Mouse (Mus musculus) CD4-positive helper T cell, adult 2 months (primary cell): ENCODE data around the gene Adig.

Experiments used
- DNase-seq: peaks from one replicate; pipeline ENCODE4 v3.0.0-alpha.2; 2012; ENCODE audit warnings: low read depth, missing footprints, low spot score

Adig gene

DNA sequence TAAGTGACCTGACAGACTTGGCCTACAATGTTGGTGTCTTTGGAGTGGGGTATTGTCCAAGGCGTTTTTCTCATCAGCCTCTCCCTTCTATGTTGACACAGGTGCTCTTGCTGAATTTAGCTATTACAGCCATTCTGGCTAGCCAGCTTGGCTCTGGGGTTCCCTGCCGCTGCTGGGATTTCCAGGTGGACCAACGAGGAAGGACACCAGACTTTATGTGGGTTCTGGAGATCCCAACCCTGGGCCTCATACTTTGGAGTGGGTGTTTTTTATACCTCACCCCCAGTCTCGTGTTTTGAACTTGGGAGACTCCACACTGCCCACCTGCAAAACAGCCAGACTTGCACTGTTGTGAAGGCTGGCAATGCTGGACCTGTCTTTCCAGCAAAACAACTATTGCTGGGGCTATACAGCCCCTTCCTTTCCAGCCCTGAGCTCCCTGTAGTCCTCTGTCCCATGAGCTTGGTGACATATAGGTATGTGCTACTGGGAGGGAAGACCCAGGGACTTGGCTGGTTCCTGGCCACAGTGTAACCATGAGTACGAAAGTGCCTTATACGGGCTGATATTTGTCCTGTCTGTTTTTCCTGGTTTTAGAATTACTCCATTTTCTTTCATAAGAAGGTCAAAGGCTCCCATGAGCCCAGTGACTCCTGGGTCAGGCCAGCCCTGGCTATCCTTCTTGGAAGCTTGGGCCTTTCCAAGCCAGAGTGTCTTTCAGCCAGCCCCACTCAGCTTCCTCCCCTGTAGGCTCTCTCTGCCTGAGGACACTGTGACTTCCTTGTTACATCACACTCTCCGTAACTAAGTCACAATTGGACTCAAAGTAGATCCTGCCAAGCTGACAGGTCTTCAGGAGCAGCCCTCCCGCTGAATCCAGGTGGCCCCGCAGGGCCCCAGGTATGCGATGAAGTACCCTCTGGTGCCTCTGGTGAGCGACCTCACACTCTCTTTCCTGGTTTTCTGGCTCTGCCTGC lies at the start of gene Adig:
Adig (plus strand) TSS at position 777 of the 977 bp plus-strand sequence.
- DNase-seq, result no peak

DNA sequence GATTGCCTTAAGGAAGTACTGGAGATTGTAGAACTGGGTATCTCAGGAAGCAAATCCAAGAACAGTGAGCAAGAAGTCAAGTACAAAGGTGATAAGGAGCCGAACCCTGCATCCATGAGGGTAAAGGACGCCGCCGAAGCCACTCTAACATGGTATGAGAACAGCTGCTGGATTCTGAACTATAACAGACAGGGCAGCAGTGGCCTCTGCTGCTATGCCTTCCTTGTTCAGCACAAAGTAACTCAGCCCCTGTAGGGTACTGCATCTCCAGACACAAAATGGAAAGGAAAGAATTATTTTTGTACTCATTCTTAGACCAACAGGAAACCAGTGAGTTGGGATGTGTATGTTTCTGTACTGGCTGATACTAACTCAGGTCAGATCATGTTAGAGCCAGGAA lies 46.0 kb upstream of the Adig start:
- no peak for DNase-seq

DNA sequence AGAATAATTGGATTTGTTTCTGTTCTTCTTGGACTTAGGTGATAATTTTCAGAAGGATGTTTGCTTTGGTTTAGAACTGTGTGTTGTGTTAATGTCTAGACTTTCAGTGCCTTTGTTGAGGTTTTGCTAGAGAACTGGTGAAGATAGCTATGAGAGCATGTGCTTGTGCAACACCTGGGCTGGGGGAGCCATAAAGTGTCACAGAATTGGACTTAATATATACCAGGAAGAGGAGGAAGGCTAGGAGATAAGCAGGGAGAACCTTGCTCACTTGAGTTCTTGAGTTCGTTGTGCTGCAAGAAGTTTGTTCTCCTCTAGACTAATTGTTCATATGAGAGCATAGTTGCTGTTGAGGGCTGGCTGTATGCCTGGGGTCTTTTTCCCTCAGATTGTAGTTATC lies 44.8 kb upstream of the Adig start:
- no peak for DNase-seq

DNA sequence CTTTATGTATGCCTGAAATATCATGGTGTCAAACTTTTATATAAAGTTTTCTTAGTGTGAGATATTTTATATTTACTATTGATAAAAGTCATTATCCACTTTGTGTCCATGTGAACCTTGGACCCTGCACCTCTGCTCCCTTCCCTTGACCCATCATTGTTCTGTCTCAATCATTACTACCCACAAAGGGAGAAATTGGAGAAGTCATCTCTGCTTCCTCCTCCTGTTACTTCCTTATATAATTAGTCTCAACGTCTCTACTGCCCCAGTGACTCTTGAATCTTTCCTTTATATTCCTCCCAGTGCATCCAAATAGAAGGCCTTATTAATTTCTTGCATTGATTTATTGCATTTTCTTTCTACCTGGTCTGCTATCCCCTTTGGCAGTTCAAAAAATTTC lies 40.0 kb upstream of the Adig start:
- DNase-seq, result no peak

DNA sequence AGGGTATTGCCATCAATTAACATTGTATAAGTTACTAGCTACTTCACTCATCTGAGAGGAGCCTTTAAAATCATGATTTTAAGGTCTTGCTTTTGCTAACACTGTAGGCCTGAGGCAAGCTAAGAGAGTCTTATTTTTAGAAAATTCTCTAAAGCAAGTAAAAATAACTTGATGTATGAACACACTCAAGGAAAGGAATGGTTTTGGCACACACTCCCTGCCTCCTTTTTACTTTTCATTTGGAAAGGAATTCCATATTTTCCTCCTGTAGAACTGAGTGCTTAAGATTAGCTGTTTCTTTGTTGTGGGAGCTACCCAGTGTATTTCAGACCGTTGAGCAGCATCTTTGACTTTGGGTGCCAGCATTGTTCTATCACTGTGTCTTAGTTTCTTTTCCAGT lies 28.3 kb upstream of the Adig start:
- no peak for DNase-seq

DNA sequence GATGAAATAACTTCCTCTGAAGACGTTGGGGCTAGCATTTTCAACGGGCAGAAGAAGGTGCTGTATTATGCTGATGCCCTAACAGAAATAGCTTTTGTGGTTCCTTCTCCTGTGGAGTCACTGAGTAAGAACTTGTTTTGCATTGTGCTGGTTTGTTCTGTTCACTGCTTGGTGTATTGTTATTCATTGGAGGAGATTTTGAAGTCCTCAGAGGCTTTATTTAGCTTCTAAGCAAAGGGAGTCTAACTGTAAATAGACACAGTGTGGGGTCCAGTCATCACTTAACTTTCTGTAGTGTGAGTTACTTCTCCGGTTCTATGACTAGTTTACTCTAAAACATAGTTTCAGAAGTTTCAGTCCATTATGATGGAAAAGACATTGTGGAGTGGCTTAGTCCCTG lies 24.8 kb upstream of the Adig start:
- DNase-seq, result no peak

DNA sequence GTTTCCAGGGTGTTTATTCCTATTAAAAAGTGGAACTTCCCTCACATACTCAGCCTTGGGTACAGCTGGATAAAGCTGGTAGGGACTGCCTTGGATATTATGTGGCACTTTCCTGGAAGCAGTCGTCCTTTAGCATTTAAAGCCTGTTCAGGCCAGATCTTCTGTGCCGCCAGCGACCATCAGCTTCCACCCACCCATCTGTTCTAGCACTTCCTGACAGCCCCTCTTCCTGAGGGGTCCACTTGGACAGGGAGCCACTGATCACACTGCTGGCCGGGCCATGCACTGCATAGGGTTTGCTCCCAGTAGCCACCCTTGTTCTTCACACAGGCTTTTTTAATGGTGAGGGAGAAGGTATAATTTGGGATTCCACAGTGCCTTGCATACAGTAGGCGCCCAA lies 4.0 kb upstream of the Adig start:
- DNase-seq, result no peak

DNA sequence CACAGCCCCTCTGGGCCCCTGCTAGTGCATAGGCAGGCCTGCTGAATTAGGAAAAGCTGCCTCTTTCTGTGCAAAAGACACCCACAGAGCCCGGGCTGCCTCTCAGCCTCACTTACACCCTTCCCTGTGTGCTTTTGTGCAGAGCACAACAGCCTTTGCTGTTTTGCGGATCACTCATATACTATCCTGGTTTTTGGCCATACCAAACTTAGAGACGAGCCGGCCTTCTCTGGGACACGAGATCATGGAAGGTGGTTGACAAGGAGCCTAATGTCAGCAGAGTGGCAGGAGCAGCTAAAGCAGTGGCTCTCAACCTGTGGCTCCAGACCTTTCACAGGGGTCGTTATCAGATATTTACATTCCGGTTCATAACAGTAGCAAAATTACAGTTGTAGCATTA lies 814 bp downstream of the Adig start:
- DNase-seq, result no peak

DNA sequence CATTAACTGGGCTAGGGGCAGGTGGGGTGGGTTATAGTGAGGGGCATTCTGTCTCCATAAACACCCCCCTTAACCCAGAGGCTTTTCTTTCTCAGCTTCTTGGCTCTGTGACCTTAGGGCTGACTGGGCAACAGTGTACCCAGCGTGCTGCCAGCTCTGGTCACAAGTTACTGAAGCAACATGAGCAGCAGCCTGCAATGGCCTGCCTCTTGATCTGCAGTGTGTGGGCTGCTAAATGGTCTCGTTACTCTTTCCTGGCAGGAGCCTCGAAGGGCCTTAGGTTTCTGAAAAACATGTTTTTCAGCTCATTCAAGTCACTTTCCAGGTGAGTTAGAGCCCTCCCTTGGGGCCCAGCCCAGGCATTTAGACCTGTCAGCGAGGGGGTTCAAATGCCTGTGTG lies 1.3 kb downstream of the Adig start:
- no peak for DNase-seq

DNA sequence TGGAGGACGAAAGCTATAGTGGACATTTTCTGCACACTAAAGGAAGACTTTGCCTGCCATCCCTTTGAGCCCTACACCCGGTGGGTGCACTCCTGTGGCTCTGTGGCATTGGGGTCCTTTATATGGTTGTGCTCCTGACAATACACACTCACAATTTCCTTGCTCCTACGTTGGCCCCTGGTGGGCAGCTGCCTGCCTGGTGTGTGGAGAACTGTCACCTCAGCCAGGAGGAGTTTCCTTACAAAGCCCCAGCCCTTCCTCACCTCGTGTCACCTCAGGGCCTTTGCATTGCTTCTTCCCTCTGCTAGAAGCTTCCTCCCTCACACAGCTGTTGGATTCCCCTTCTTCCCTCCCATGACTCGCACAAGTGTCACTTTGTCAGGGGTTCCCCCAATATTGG lies 4.1 kb downstream of the Adig start:
- no peak for DNase-seq

DNA sequence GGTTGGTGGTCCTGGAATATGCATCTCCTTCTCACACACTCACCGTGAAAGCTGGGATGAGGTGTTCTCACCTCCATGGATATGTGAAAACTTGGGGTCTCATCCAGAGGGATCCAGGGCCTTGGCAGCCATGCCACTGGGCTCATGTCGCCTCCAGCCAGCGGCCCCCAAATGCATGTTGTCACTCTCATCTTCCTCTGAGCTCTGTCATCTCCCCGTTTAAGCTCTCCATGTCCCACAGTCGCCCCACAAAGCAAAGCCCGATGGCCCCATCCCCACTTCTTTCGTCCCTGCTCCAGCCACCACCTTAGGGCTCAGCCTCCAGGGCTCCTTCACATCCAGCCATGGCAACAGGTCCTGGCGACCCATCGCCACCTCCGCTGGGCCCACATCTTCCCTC lies 4.6 kb downstream of the Adig start:
- DNase-seq, result no peak

DNA sequence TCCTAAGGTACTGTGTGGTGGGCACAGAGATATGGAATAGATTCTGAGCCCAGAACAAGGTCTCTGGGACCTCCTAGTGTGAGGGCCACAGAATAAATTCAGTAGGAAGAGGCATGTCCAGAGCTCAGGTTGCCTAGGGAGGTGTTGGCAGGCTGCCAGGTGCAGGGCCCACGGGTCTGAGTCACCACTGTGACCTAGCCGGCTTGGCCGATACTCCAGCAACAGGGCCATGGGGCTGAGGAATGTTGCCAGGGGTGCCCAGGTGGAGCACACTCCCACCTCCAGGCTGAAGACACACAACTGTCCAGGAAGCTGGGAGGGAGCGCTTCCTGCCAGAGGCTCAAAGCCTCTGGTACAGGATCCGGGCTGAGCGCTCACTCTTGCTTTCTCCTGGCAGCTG lies 8.3 kb downstream of the Adig start:
- no peak for DNase-seq

DNA sequence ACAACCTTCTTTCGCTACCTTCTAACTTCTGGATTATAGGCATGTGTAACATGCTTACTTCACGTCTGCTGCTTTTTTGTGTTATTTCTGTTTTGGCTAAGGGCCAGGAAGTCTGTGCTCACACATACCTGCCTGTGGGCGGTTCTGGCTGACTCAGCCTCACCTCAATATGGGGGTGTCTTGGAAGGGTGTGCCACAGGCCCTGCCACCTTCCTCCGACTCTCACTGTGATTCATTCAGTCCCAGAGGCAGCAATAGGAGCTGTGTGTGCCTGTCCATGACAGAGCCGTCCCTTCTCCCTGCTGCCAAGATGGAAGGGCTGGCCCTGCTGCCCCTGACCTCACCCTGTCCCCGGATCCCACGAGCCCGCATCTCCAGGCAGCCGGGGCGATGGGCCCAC lies 10.1 kb downstream of the Adig start, which contains the start of gene Arhgap40:
Arhgap40 (plus strand) TSS at position 269 of the 400 bp plus-strand sequence.
- no peak for DNase-seq

DNA sequence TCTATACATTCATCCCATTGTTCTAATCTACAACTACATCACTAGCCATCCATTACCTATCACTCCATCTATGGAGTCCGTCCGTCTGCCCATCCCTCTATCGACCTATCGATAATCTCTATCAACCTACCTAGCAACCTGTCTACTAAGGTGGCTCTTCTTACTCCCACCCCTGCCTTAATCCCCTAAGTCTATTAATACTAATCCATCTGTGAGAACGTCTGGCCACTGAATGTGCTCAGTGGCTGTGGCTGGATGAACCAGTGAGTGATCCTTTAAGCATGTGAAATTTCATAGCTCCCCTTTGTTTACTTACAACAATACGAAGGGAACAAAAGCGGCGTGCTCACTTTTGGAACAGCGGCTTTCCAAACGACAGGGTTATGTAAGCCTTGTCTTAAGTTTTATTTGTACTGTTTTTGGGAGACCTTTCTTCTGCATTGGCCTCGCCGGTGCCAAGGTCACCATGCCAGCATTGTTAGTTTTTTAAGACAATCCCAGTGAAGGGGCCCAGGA lies 11.5 kb downstream of the Adig start:
- DNase-seq, result no peak

DNA sequence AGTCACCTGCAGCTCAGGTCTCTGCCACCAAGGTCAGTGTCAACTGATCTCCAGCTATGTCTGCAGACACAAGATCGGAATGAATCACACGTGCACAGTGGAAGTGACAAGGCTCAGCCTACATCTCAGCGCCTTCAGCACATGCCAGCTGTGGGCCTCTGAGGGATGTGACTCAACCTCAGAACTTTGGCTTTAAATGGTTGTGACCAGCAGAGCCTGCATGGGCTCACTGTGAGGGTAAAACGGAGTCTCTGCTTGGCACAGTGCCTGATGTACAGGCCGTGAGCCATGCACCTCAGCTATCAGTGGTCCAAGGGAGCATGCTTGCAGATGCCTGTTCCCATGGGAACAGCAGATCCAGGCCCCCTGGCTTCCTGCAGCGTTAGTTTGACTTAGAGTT lies 16.2 kb downstream of the Adig start:
- DNase-seq, result no peak

DNA sequence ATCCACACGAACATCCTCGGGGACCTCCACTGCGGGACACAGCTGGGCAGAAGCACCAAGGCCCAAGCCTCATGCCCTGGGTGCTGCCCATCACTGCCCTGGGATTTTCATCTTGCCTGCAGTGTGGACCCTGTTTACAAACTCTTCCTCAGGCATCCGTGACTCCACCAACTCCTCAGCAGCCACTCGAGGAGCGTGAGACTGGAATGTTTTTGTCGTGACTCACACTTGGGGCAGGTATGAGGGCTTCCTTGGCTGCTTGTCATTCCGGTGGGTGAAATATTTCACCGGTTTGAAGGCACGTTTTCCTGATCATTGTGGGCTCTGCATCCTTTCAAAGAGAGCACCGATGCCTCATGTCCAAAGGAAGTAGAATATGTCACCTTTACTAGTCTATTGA lies 16.7 kb downstream of the Adig start:
- no peak for DNase-seq

DNA sequence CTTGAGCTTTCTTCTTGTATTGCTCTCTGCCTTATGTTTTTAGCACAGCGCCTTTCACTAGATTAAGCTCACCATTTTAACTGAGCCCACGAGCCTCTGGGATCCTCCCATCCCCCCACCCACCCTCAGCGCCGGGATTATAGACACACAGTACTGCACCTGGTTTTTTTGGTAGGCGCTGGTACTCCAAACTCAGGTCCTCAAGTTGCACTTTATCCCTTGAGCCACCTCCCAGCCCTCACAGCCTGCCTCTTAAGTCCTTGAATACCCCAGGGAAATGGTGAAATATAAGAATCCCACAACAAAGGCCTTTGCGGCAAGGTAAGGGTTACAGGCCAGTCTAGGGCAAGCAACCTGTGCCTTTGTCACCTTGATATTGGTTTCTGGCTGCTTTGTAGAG lies 17.4 kb downstream of the Adig start:
- no peak for DNase-seq

DNA sequence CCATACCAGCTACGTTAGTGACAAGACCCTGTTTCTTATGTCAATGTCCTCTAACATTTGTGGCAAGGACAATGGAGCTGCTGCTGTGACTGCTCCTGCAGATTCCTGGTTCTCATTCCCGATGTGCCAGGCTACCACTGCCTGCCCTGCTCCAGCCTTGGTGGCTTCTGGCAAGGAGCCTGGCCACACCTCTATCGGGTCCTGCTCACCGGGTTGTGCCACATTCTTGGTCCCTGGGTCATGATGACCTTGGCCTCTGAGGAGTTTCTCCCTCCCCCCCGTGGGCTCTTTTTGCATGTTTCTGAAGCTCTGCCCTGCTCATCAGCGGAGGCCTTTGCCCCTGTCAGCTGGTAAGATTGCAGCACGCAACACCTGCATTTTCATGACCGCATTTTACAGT lies 20.6 kb downstream of the Adig start:
- DNase-seq, result no peak

DNA sequence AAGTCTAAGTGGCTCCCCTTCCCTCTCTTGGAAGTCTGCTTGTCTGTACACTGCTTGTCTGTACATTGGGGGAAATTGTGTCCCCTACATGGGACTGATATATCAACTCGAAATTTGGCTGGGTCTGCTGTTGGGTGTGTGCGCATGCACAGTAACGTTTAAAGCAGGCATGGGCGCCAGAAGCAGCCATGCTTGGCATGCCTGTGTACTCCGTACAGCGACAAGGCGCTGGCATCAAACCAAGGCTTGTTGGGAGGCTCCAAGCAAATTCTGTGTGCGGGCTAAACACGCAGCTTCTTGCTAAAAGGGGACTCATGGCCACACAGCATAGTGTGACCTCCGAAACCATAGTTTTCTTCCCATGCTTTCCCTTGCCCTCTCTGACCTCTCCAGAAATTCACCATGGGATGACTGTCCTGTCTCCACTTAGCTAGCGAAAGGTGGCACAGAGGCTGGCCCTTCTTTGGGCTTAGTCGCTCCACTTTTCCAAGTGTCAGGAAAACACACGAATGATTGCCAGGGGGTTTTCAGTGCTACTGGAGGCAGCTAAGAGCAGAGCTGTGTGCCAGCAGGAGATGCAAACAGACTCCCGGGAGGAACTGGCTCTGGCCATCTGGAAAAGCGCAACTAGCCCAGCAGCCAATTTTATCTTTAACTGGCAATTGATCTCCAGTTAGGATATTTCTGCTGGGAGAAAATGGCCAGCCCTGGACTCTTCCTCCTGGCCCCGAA lies 21.9 kb downstream of the Adig start:
- no peak for DNase-seq

DNA sequence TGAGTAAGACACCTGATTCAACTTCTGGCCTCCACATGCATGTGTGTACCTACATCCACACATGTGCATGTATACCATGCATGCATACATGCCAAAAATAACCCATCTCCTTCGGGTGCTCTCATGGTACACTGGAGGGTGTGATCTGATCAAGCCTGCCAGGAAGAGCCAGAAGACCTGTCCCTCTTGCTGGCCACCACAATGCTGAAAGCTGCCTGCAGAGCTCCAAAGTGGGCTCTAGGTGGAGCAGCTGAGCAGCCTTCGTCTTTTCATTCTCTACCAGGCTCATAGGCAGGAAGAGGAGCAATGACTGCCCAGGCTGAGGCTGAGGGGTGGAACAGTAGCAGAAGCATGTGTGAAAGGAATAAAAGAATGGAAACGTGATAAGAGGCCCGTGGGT lies 31.7 kb downstream of the Adig start:
- DNase-seq, result peak; percentile 46

DNA sequence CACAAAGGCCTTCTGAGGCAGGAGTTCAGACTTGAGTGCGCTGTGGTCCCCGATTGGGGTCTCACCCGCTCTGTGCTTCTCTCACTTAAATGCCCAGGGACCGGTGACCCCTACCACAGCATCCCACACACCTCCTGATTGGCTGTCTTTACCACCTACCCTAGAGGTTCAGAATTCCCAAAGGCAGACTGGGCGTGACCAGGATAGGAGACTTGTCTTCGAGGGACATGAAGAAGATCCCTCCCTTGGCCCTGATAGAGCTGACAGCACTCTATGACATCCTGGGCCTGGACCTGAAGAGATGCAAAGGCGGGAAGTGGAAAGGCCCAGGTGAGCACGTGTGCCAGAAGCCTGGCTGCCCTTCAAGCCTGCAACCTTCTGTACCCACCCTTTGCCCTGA lies 32.1 kb downstream of the Adig start:
- no peak for DNase-seq

DNA sequence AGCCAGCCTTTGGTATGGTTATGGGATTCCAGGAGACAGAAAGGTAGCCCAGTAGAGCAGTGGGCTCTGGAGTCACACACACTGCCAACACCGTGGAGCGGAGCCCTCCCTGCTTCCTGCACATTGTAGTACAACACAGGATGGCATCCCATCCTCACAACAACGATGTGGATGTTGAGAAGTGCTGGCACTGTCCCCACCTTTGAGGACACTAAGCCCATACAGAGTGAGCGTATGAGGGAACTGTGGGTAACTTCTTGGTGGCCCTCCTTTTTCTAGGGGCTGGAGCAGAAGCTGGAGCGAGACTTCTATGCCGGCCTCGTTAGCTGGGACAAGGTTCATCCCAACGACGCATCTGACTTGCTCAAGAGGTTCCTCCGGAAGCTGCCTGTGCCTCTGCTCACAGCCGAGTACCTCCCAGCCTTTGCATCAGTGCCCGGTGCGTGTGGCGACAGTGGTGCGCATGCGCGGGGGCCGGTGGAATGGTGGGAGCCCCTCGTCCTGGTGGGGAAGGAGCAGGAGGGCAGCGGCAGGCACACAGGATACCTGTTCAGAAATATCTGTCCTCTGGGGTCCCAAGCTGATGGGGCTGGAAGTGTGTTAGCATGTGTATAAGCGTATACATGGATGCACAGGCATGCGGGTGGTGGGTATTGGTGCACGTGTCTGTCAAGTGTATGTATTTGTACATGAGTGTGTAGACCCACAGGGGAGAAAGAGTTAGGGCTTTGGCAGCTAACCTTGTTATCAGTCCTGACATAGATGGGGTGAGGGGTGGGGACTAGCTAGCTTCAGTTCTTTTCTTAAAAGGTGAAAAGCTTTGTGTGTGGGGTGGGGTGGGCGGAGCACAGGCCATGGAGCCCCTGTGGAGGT lies 37.3 kb downstream of the Adig start:
- DNase-seq, result no peak
